In genomic region chr13:98809087-98809486, GRCm38 (mm10) we compare ENCODE assay signal across 1 mouse cellular context.
TF ChIP-seq lines count a peak whose summit lies in the region.

No protein-coding gene starts in this region.

TF ChIP-seq in MEL, 35 proteins besides CTCF, POLR2A, EP300 and RAD21 (continued from another document):
- TF ChIP-seq ZNF384 (IDR thresholded peaks at IDR 0.05; ENCODE audit: low read depth, low read length): no peak
- no peak for TF ChIP-seq E2F4 (IDR thresholded peaks at IDR 0.05; ENCODE audit: borderline replicate concordance, low read depth, low read length)
